Mouse (Mus musculus) intestine, embryonic 15.5 days (tissue): ENCODE measurements around the gene Nxpe4. TPM values are rescaled to one million over a fixed set of nuclear protein-coding genes. Genes with fewer than 3 reads are reported as not detected.
"Not testable (repeated sequence)": the region's sequence is repeated elsewhere in the genome, so short reads cannot be mapped to it uniquely, and the experiment has no call there.

Experiments
- ATAC-seq: fragments of 200-750 bp; cut with Nextera tagmentation; 2 replicates; pipeline ENCODE4 v1.8.0; 2017; ENCODE audit warnings: moderate TSS enrichment, moderate library complexity
- H3K27ac ChIP-seq: fragments of 300-500 bp; sonication (generic); 2 replicates; pipeline ENCODE4 v1.5.1; 2015; ENCODE audit warnings: mild to moderate bottlenecking, inconsistent platforms
- H3K27me3 ChIP-seq: fragments of 300-500 bp; sonication (generic); replicated peaks from 2 replicates; pipeline ENCODE4 v1.6.1; 2015; ENCODE audit warnings: inconsistent platforms
- H3K36me3 ChIP-seq: fragments of 300-500 bp; sonication (generic); 2 replicates; pipeline ENCODE4 v1.6.1; 2015; ENCODE audit warnings: inconsistent platforms
- H3K4me1 ChIP-seq: fragments of 300-500 bp; sonication (generic); replicated peaks from 2 replicates; pipeline ENCODE4 v1.6.1; 2015; ENCODE audit warnings: inconsistent platforms
- H3K4me2 ChIP-seq: fragments of 300-500 bp; sonication (generic); replicated peaks from 2 replicates; pipeline ENCODE4 v1.6.1; 2015; ENCODE audit warnings: mild to moderate bottlenecking, inconsistent platforms
- H3K4me3 ChIP-seq: fragments of 300-500 bp; sonication (generic); replicated peaks from 2 replicates; pipeline ENCODE4 v1.5.1; 2015; ENCODE audit warnings: inconsistent platforms
- H3K9ac ChIP-seq: fragments of 300-500 bp; sonication (generic); 2 replicates; pipeline ENCODE4 v1.6.1; 2015; ENCODE audit warnings: inconsistent platforms
- H3K9me3 ChIP-seq: fragments of 300-500 bp; sonication (generic); 2 replicates; pipeline ENCODE4 v1.6.1; 2016; ENCODE audit warnings: inconsistent platforms
- WGBS: fragments of 180-500 bp; shearing (Covaris S2); methylation state at CpG from one replicate; pipeline ENCODE4 v1.1.7; 2015; 5-methylcytosine and 5-hydroxymethylcytosine counted together
- polyA plus RNA-seq: library from polyadenylated mRNA; unstranded; fragments of >200 nt; fragmentation: Nextera tagmentation; extraction: Ambion mirVana; gene quantifications from 2 replicates; pipeline ENCODE4 v1.2.1, GENCODE M21; 2015

Nxpe4 gene
- polyA plus RNA-seq, 1 experiment from 2014 or later, result 4.7 TPM

DNA sequence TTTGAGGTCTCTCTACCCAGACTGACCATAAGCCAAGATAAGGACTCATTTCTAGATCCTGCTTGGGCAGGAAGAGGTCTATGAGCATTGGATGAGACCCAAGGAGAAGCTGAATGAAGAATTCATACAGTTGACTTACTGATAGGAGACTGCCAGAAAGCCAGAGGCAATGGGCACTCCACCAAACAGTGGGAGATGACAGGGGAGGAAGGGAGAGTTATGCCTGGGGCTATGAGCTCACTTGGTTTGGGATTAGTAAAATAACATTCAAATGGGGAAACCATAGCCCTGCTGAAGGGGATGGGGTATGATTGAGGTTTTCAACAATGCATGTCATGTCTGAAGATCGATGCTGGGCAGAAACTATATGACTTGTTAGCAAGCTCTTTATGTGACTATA lies 128.5 kb downstream of the Nxpe4 start:
- Histone ChIP-seq H3K4me3 (no peak overlapping the region), H3K4me1 (no peaks in the 10 kb centered on the region), H3K27ac (no peak overlapping the region), H3K9me3 (no peaks in the 10 kb centered on the region), H3K36me3 (no peaks in the 10 kb centered on the region), H3K27me3 (no peaks in the 10 kb centered on the region), H3K9ac (no peak overlapping the region), H3K4me2 (no peak overlapping the region)
- WGBS, result 97% methylated on average over 1 of the region's 1 CpGs
- no peak for ATAC-seq

GRCm38 (mm10) chr9:48294754-48295153 lies 132.9 kb downstream of the Nxpe4 start:
- 72% methylated on average over 2 of the region's 2 CpGs for WGBS
- Histone ChIP-seq H3K4me1 (no peaks in the 10 kb centered on the region), H3K36me3 (no peaks in the 10 kb centered on the region), H3K9me3 (no peaks in the 10 kb centered on the region), H3K27ac (no peak overlapping the region), H3K27me3 (no peaks in the 10 kb centered on the region), H3K4me2 (no peak overlapping the region), H3K9ac (no peak overlapping the region), H3K4me3 (no peak overlapping the region)
- no peak for ATAC-seq

GRCm38 (mm10) chr9:48298983-48299382 lies 137.2 kb downstream of the Nxpe4 start:
- Histone ChIP-seq H3K4me2 (no peak overlapping the region), H3K27me3 (no peaks in the 10 kb centered on the region), H3K4me1 (no peaks in the 10 kb centered on the region), H3K9ac (no peak overlapping the region), H3K36me3 (no peaks in the 10 kb centered on the region), H3K27ac (no peak overlapping the region), H3K4me3 (no peak overlapping the region), H3K9me3 (no peaks in the 10 kb centered on the region)
- 0 out of 2 replicates have a peak, but pooled peaks have one; percentile 53 for ATAC-seq
- WGBS, result 72% methylated on average over 7 of the region's 7 CpGs

GRCm38 (mm10) chr9:48303564-48303963 lies 141.7 kb downstream of the Nxpe4 start:
- not testable (repeated sequence) for H3K4me3 ChIP-seq, H3K27ac ChIP-seq, ATAC-seq, H3K27me3 ChIP-seq, H3K9ac ChIP-seq, H3K36me3 ChIP-seq, H3K4me2 ChIP-seq, H3K4me1 ChIP-seq, H3K9me3 ChIP-seq
- WGBS, result 56% methylated on average over 5 of the region's 5 CpGs

- H3K4me2 ChIP-seq, result no peak overlapping the region
- H3K27me3 ChIP-seq, result no peaks in the 10 kb centered on the region
- no peak overlapping the region for H3K4me3 ChIP-seq
- H3K27ac ChIP-seq, result no peak overlapping the region
- no peaks in the 10 kb centered on the region for H3K36me3 ChIP-seq
- no peaks in the 10 kb centered on the region for H3K9me3 ChIP-seq
- WGBS, result 72% methylated on average over 5 of the region's 5 CpGs
- H3K9ac ChIP-seq, result no peak overlapping the region
- no peak for ATAC-seq
- no peaks in the 10 kb centered on the region for H3K4me1 ChIP-seq
Measured at GRCm38 (mm10) chr9:48311241-48311640, 149.4 kb downstream of the Nxpe4 start.

GRCm38 (mm10) chr9:48314194-48314593 lies 152.4 kb downstream of the Nxpe4 start:
- WGBS, result 55% methylated on average over 3 of the region's 3 CpGs
- Histone ChIP-seq H3K4me1 (no peaks in the 10 kb centered on the region), H3K27ac (no peak overlapping the region), H3K9ac (no peak overlapping the region), H3K4me2 (no peak overlapping the region), H3K36me3 (no peaks in the 10 kb centered on the region), H3K9me3 (no peaks in the 10 kb centered on the region), H3K27me3 (no peaks in the 10 kb centered on the region), H3K4me3 (no peak overlapping the region)
- no peak for ATAC-seq

GRCm38 (mm10) chr9:48315825-48316224 lies 154.0 kb downstream of the Nxpe4 start:
- no peaks in the 10 kb centered on the region for H3K4me1 ChIP-seq
- no peaks in the 10 kb centered on the region for H3K36me3 ChIP-seq
- H3K9me3 ChIP-seq, result no peaks in the 10 kb centered on the region
- no peak overlapping the region for H3K4me2 ChIP-seq
- H3K9ac ChIP-seq, result no peak overlapping the region
- WGBS, result 64% methylated on average over 1 of the region's 1 CpGs
- H3K27ac ChIP-seq, result no peak overlapping the region
- ATAC-seq, result no peak
- H3K27me3 ChIP-seq, result no peaks in the 10 kb centered on the region
- no peak overlapping the region for H3K4me3 ChIP-seq

DNA sequence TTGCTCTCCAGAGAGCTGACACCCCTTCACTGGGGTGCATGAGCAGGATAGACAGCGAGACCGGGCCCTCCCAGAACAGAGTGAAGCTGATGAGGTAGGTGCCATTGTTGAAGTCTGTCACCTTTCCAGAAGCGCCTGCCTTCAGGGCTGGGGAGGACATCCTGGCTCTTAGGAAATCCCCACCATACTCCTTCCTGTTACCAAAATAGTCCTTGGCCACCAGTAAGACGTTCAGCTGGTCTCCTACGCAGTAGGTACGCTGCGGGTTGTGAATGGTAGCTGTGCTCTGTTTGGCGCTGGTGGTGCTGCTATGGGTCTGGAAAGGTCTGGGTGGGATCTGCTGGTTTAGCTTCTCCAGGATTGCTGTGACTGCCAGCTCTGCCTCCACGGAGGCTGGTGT lies 164.5 kb downstream of the Nxpe4 start:
- no peak overlapping the region for H3K27ac ChIP-seq
- H3K36me3 ChIP-seq, result no peaks in the 10 kb centered on the region
- no peak overlapping the region for H3K4me3 ChIP-seq
- no peak overlapping the region for H3K9ac ChIP-seq
- no peaks in the 10 kb centered on the region for H3K27me3 ChIP-seq
- no peak overlapping the region for H3K4me2 ChIP-seq
- H3K9me3 ChIP-seq, result no peaks in the 10 kb centered on the region
- WGBS, result 87% methylated on average over 9 of the region's 9 CpGs
- H3K4me1 ChIP-seq, result no peaks in the 10 kb centered on the region
- ATAC-seq, result no peak

DNA sequence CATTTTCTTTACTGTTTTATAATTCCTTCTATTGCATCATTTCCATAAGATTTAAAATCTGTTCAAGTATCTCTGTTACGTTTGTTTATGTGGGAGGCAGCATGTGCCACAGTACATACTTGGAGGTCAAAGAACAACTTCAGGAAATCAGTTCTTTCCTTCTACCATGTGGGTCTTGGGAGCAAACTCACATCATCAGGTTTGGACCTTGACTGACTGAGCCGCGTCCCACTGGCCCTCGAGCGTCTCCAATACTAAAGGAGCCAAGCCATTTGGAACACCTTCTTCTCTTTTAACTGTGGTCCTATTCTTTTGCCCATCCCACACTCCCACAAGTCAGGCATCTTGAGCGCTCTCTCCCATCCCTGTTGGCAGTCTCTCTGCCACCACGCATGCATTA lies 167.8 kb downstream of the Nxpe4 start:
- Histone ChIP-seq H3K27ac (no peak overlapping the region), H3K9ac (no peak overlapping the region), H3K36me3 (no peaks in the 10 kb centered on the region), H3K27me3 (no peaks in the 10 kb centered on the region), H3K4me1 (no peaks in the 10 kb centered on the region), H3K9me3 (no peaks in the 10 kb centered on the region), H3K4me2 (no peak overlapping the region), H3K4me3 (no peak overlapping the region)
- no peak for ATAC-seq
- WGBS, result 85% methylated on average over 7 of the region's 7 CpGs

GRCm38 (mm10) chr9:48338783-48339455 lies 177.1 kb downstream of the Nxpe4 start:
- WGBS, result 50% methylated on average over 4 of the region's 4 CpGs
- H3K27me3 ChIP-seq, result no peaks in the 10 kb centered on the region
- no peaks in the 10 kb centered on the region for H3K4me1 ChIP-seq
- H3K9me3 ChIP-seq, result no peaks in the 10 kb centered on the region
- no peak overlapping the region for H3K27ac ChIP-seq
- no peak for ATAC-seq
- no peak overlapping the region for H3K4me3 ChIP-seq
- no peak overlapping the region for H3K4me2 ChIP-seq
- no peaks in the 10 kb centered on the region for H3K36me3 ChIP-seq
- no peak overlapping the region for H3K9ac ChIP-seq

DNA sequence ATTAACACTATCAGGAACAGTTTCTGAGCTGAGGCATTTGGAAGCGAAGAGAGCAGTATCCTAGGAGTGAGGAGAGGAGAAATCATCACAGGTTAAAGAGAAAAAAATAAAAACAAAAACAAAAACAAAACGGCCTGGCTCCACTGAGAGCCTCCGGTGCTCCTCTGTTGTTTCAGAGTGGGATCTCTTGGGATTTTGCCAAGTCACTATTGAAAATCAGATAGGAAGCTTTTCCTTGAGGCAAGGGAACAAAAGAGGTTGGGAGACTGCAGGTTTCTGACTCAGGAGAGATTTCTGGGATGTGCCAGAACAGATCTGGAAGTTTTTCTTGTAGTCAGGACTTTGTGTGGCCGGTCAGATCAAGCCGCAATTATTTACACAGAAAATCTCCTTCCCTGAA lies 177.7 kb downstream of the Nxpe4 start:
- Histone ChIP-seq H3K9me3 (no peaks in the 10 kb centered on the region), H3K36me3 (no peaks in the 10 kb centered on the region), H3K27ac (no peak overlapping the region), H3K4me3 (no peak overlapping the region), H3K9ac (no peak overlapping the region), H3K4me1 (no peaks in the 10 kb centered on the region), H3K27me3 (no peaks in the 10 kb centered on the region), H3K4me2 (no peak overlapping the region)
- 65% methylated on average over 5 of the region's 5 CpGs for WGBS
- no peak for ATAC-seq

- no peak overlapping the region for H3K27ac ChIP-seq
- no peaks in the 10 kb centered on the region for H3K9me3 ChIP-seq
- H3K4me1 ChIP-seq, result no peaks in the 10 kb centered on the region
- 70% methylated on average over 10 of the region's 10 CpGs for WGBS
- H3K36me3 ChIP-seq, result no peaks in the 10 kb centered on the region
- no peak overlapping the region for H3K9ac ChIP-seq
- no peaks in the 10 kb centered on the region for H3K27me3 ChIP-seq
- H3K4me2 ChIP-seq, result no peak overlapping the region
- no peak overlapping the region for H3K4me3 ChIP-seq
- ATAC-seq, result peak; percentile 72; the same call in 1 of the 2 replicates
Measured at GRCm38 (mm10) chr9:48340708-48341380, 179.0 kb downstream of the Nxpe4 start.

GRCm38 (mm10) chr9:48345456-48345855 lies 183.6 kb downstream of the Nxpe4 start:
- no peak overlapping the region for H3K9ac ChIP-seq
- no peaks in the 10 kb centered on the region for H3K4me1 ChIP-seq
- no peak overlapping the region for H3K4me3 ChIP-seq
- WGBS, result 77% methylated on average over 9 of the region's 9 CpGs
- H3K4me2 ChIP-seq, result no peak overlapping the region
- H3K27ac ChIP-seq, result no peak overlapping the region
- ATAC-seq, result no peak
- no peaks in the 10 kb centered on the region for H3K27me3 ChIP-seq
- H3K36me3 ChIP-seq, result no peaks in the 10 kb centered on the region
- H3K9me3 ChIP-seq, result no peaks in the 10 kb centered on the region
